Mouse (Mus musculus) neutrophil, adult 83 days (primary cell): ENCODE measurements around the gene Lama2. TPM values are rescaled to one million over a fixed set of nuclear protein-coding genes. Genes with fewer than 3 reads are reported as not detected.

Source experiments
- total RNA-seq, 2 experiments: library from RNA; stranded (reverse); gene quantifications; one replicate each; pipeline ENCODE4 v1.2.4; 2023

Lama2 gene
- not detected for total RNA-seq

GRCm38 (mm10) chr10:27619658-27620057 lies at the start of gene Lama2:
Gene Lama2 (minus strand): TSS chr10:27619758.

